In genomic region chr3:127759212-127759611, GRCm38 (mm10) we compare ENCODE assay signal across 8 mouse cellular contexts. TPM values are rescaled to one million over a fixed set of nuclear protein-coding genes. Genes with fewer than 3 reads are reported as not detected.
A peak's percentile ranks its signal among the peaks of the same experiment; 100 is the strongest.
DNase-seq lines count a peak whose midpoint lies in the region; ATAC-seq and TF ChIP-seq lines count a peak whose summit lies in the region.

No protein-coding gene starts in this region.

- no peaks in the 10 kb centered on the region for H3K4me1 ChIP-seq in thymus, adult 2 months (replicated peaks; ENCODE audit: control insufficient read depth, insufficient read depth, low read length)
- H3K4me1 ChIP-seq in embryonic facial prominence, embryonic 11.5 days (ENCODE audit: control insufficient read depth, insufficient read depth, low read length): no peaks in the 10 kb centered on the region

- no peak for ATAC-seq in embryonic facial prominence, embryonic 11.5 days (replicated peaks; ENCODE audit: insufficient number of reproducible peaks, low FRiP score, low TSS enrichment, low read depth)
- peak; percentile 53 for ATAC-seq in megakaryocyte-erythroid progenitor cell, adult 5-6 weeks (replicated peaks; ENCODE audit: low FRiP score, low TSS enrichment, poor library complexity, severe bottlenecking)
- ATAC-seq in monocyte, adult 5-6 weeks (replicated peaks; ENCODE audit: insufficient number of reproducible peaks, low FRiP score, low TSS enrichment, poor library complexity, severe bottlenecking): no peak

- TF ChIP-seq POLR2A in thymus, adult 2 months (IDR thresholded peaks at IDR 0.05; ENCODE audit: control insufficient read depth, extremely low read depth, insufficient read depth, low read length, poor library complexity): no peak

- no peak overlapping the region for H3K9ac ChIP-seq in embryonic facial prominence, embryonic 11.5 days (replicated peaks; ENCODE audit: low read length)

- intact Hi-C loops in heart, postnatal 36 days (cut with DNase I): no loop called here

- no peaks in the 10 kb centered on the region for H3K27me3 ChIP-seq in thymus, adult 2 months (ENCODE audit: control insufficient read depth, insufficient read depth, low read length)
- no peaks in the 10 kb centered on the region for H3K27me3 ChIP-seq in embryonic facial prominence, embryonic 11.5 days (ENCODE audit: control insufficient read depth, insufficient read depth, low read length)

- TF ChIP-seq CTCF in thymus, adult 2 months (IDR thresholded peaks at IDR 0.05; ENCODE audit: borderline replicate concordance, control insufficient read depth, extremely low read depth, insufficient read depth, low read length, poor library complexity): no peak

- no peaks in the 10 kb centered on the region for H3K9me3 ChIP-seq in embryonic facial prominence, embryonic 11.5 days (replicated peaks; ENCODE audit: control insufficient read depth, low read length)

- no peak overlapping the region for H3K4me3 ChIP-seq in thymus, adult 2 months (ENCODE audit: control insufficient read depth, insufficient read depth, low read length)
- H3K4me3 ChIP-seq in embryonic facial prominence, embryonic 11.5 days (ENCODE audit: low read depth, low read length): no peak overlapping the region

- H3K36me3 ChIP-seq in thymus, adult 2 months (ENCODE audit: control insufficient read depth, insufficient read depth, low read length): no peaks in the 10 kb centered on the region
- H3K36me3 ChIP-seq in embryonic facial prominence, embryonic 11.5 days (replicated peaks; ENCODE audit: control insufficient read depth, insufficient read depth, low read depth, low read length): no peaks in the 10 kb centered on the region

- no peak overlapping the region for H3K4me2 ChIP-seq in embryonic facial prominence, embryonic 11.5 days (ENCODE audit: low read depth, low read length)

- peak; percentile 68 for DNase-seq in heart, adult 11 months
- DNase-seq in heart, postnatal 36 days: no peak
- DNase-seq in thymus, adult 2 months: peak; percentile 25
- no peak for DNase-seq in thymus, postnatal 36 days
- peak; percentile 76 for DNase-seq in embryonic facial prominence, embryonic 11.5 days (ENCODE audit: low spot score)
- peak; percentile 43 for DNase-seq in kidney, postnatal 14 days

- no peak overlapping the region for H3K27ac ChIP-seq in thymus, adult 2 months (ENCODE audit: control insufficient read depth, insufficient read depth, low read length)
- H3K27ac ChIP-seq in embryonic facial prominence, embryonic 11.5 days (replicated peaks; ENCODE audit: low read depth, low read length): no peak overlapping the region

- WGBS in thymus, adult 2 months: 6% methylated on average over 8 of the region's 8 CpGs
- WGBS in embryonic facial prominence, embryonic 11.5 days: 17% methylated on average over 8 of the region's 8 CpGs

RNA-seq across cellular contexts. Expression of gene Alpk1, which starts 21.1 kb away (rescaled TPM):
- 1 to 10 TPM; 2.7 to 4.1 TPM for total RNA-seq in heart, postnatal 36 days (2021)
- 1.7 and 1.8 TPM in 2 replicates for polyA plus RNA-seq in thymus, adult 2 months (2012; rRNA removed)
- polyA plus RNA-seq in embryonic facial prominence, embryonic 11.5 days (2014; fragmentation: Nextera tagmentation; extraction: Ambion mirVana): 0.60 and 1.1 TPM in 2 replicates
- total RNA-seq in megakaryocyte-erythroid progenitor cell, adult 5-6 weeks (2014; fragmentation: Nextera tagmentation): 2.5 and 5.7 TPM in 2 replicates
- 3.7 and 6.8 TPM in 2 replicates for total RNA-seq in megakaryocyte-erythroid progenitor cell, adult 5-6 weeks (2017)
- 26.1 to 44.3 TPM (median 26.9 TPM) in 3 replicates for total RNA-seq in monocyte, adult 5-6 weeks (2017)

RNA-seq across cellular contexts. Expression of gene Tifa, which starts 30.4 kb away (rescaled TPM):
- total RNA-seq in heart, postnatal 36 days (2021): 1 to 10 TPM; 2.9 to 3.1 TPM
- 2.5 and 3.1 TPM in 2 replicates for polyA plus RNA-seq in thymus, adult 2 months (2012; rRNA removed)
- polyA plus RNA-seq in embryonic facial prominence, embryonic 11.5 days (2014; fragmentation: Nextera tagmentation; extraction: Ambion mirVana): 2.8 and 3.0 TPM in 2 replicates
- total RNA-seq in megakaryocyte-erythroid progenitor cell, adult 5-6 weeks (2014; fragmentation: Nextera tagmentation): 34.5 and 36.0 TPM in 2 replicates
- 32.1 and 34.1 TPM in 2 replicates for total RNA-seq in megakaryocyte-erythroid progenitor cell, adult 5-6 weeks (2017)
- 45.9 to 101 TPM (median 98.0 TPM) in 3 replicates for total RNA-seq in monocyte, adult 5-6 weeks (2017)

Comparison
In these comparisons a context has a peak if more than half of its experiments do, and no peak if none do; other contexts are left out.
1. DNase-seq: peak in heart, adult 11 months (single experiment), thymus, adult 2 months (single experiment), embryonic facial prominence, embryonic 11.5 days (single experiment) and kidney, postnatal 14 days (single experiment); none in heart, postnatal 36 days (0 of 2) and thymus, postnatal 36 days (0 of 2).
2. RNA of gene Tifa, which starts 30.4 kb away (total RNA-seq): 45.9 to 101 TPM in monocyte, adult 5-6 weeks and 32.1 to 36.0 TPM in megakaryocyte-erythroid progenitor cell, adult 5-6 weeks; 2.9 to 3.1 TPM in heart, postnatal 36 days; every median in the first group is over 4 times any median in the second.